ENCODE assay signal across 30 mouse cellular contexts in genomic region chr11:49114158-49114557, GRCm38 (mm10). TPM values are rescaled to one million over a fixed set of nuclear protein-coding genes. Genes with fewer than 3 reads are reported as not detected.
"Had no signal": no experiment of that assay in that cellular context is flagged by ENCODE, and none has a peak within 500 bp of the region (broad histone marks: within the 10 kb centered on the region; RNA-seq: fewer than 3 reads in every experiment).

No protein-coding gene starts in this region.

- H3K27me3 ChIP-seq: limb, embryonic 13.5 days; liver, embryonic 15.5 days; lung, embryonic 15.5 days; megakaryocyte, embryonic 14.5 days; midbrain, embryonic 13.5 days; neural tube, embryonic 13.5 days; stomach, embryonic 15.5 days had no signal

- H3K4me1 ChIP-seq: limb, embryonic 10.5 days; limb, embryonic 13.5 days; liver, embryonic 12.5 days; liver, embryonic 15.5 days; lung, embryonic 15.5 days; midbrain, embryonic 10.5 days; midbrain, embryonic 13.5 days; neural tube, embryonic 13.5 days; stomach, embryonic 15.5 days had no signal

- H3K9me3 ChIP-seq: kidney, embryonic 15.5 days; limb, embryonic 10.5 days; limb, embryonic 13.5 days; liver, embryonic 12.5 days; liver, embryonic 15.5 days; lung, embryonic 15.5 days; megakaryocyte, embryonic 14.5 days; midbrain, embryonic 10.5 days; midbrain, embryonic 13.5 days; neural tube, embryonic 13.5 days; stomach, embryonic 15.5 days had no signal

- H3K4me3 ChIP-seq: kidney, embryonic 15.5 days; limb, embryonic 10.5 days; limb, embryonic 13.5 days; liver, embryonic 12.5 days; liver, embryonic 15.5 days; lung, embryonic 15.5 days; megakaryocyte, embryonic 14.5 days; midbrain, embryonic 10.5 days; midbrain, embryonic 13.5 days; myocyte; neural tube, embryonic 13.5 days; stomach, embryonic 15.5 days had no signal

- H3K4me2 ChIP-seq: kidney, embryonic 15.5 days; limb, embryonic 13.5 days; liver, embryonic 12.5 days; liver, embryonic 15.5 days; lung, embryonic 15.5 days; midbrain, embryonic 13.5 days; neural tube, embryonic 13.5 days; stomach, embryonic 15.5 days had no signal

- H3K27ac ChIP-seq: kidney, embryonic 15.5 days; limb, embryonic 10.5 days; limb, embryonic 13.5 days; liver, embryonic 12.5 days; liver, embryonic 15.5 days; lung, embryonic 15.5 days; midbrain, embryonic 10.5 days; midbrain, embryonic 13.5 days; neural tube, embryonic 13.5 days; stomach, embryonic 15.5 days had no signal

- H3K9ac ChIP-seq: kidney, embryonic 15.5 days; limb, embryonic 13.5 days; liver, embryonic 12.5 days; liver, embryonic 15.5 days; lung, embryonic 15.5 days; midbrain, embryonic 13.5 days; neural tube, embryonic 13.5 days; stomach, embryonic 15.5 days had no signal

- ATAC-seq: liver, embryonic 12.5 days; midbrain, embryonic 13.5 days; midbrain, embryonic 16.5 days had no signal

- DNase-seq: kidney, postnatal 14 days; kidney, postnatal 4 days; liver; lung, adult 18-20 months; lung, postnatal 10 days; lung, postnatal 36 days; retina, postnatal 1 day; right cerebral cortex, postnatal 25 days; spleen, adult 18-20 months; thymus, postnatal 25 days had no signal

- H3K36me3 ChIP-seq: kidney, embryonic 15.5 days; limb, embryonic 10.5 days; limb, embryonic 13.5 days; liver, embryonic 12.5 days; liver, embryonic 15.5 days; lung, embryonic 15.5 days; midbrain, embryonic 10.5 days; midbrain, embryonic 13.5 days; neural tube, embryonic 13.5 days; stomach, embryonic 15.5 days had no signal

RNA-seq across cellular contexts. Expression of gene Olfr1396, which starts 0.5 kb away (rescaled TPM):
- total RNA-seq: layer of hippocampus, adult 18-20 months; layer of hippocampus, postnatal 25 days; left cerebral cortex, adult 18-20 months; left cerebral cortex, postnatal 25 days; monocyte, adult 5-6 weeks; neutrophil, adult 5-6 weeks had no signal
- polyA plus RNA-seq: kidney, embryonic 15.5 days; limb, embryonic 10.5 days; liver, embryonic 12.5 days; liver, embryonic 15.5 days; lung, embryonic 15.5 days; midbrain, embryonic 10.5 days; midbrain, embryonic 13.5 days; midbrain, embryonic 16.5 days; myocyte; neural tube, embryonic 13.5 days; stomach, embryonic 15.5 days had no signal

RNA-seq across cellular contexts. Expression of gene Olfr1395, which starts 27.9 kb away (rescaled TPM):
- total RNA-seq: layer of hippocampus, adult 18-20 months; layer of hippocampus, postnatal 25 days; left cerebral cortex, adult 18-20 months; left cerebral cortex, postnatal 25 days; monocyte, adult 5-6 weeks; neutrophil, adult 5-6 weeks had no signal
- polyA plus RNA-seq: kidney, embryonic 15.5 days; limb, embryonic 10.5 days; limb, embryonic 13.5 days; liver, embryonic 12.5 days; liver, embryonic 15.5 days; lung, embryonic 15.5 days; midbrain, embryonic 10.5 days; midbrain, embryonic 13.5 days; midbrain, embryonic 16.5 days; myocyte; neural tube, embryonic 13.5 days; stomach, embryonic 15.5 days; thymus, postnatal 0 days had no signal

RNA-seq across cellular contexts. Expression of gene Olfr1394, which starts 40.0 kb away (rescaled TPM):
- total RNA-seq: layer of hippocampus, adult 18-20 months; layer of hippocampus, postnatal 25 days; left cerebral cortex, adult 18-20 months; left cerebral cortex, postnatal 25 days; monocyte, adult 5-6 weeks; neutrophil, adult 5-6 weeks had no signal
- polyA plus RNA-seq: kidney, embryonic 15.5 days; limb, embryonic 10.5 days; limb, embryonic 13.5 days; liver, embryonic 12.5 days; liver, embryonic 15.5 days; lung, embryonic 15.5 days; midbrain, embryonic 10.5 days; midbrain, embryonic 13.5 days; midbrain, embryonic 16.5 days; myocyte; neural tube, embryonic 13.5 days; stomach, embryonic 15.5 days; thymus, postnatal 0 days had no signal

RNA-seq across cellular contexts. Expression of gene Tgtp2, which starts 50.2 kb away (rescaled TPM):
- total RNA-seq: layer of hippocampus, adult 18-20 months had no signal
- polyA plus RNA-seq: kidney, embryonic 15.5 days; limb, embryonic 10.5 days; limb, embryonic 13.5 days; midbrain, embryonic 10.5 days; midbrain, embryonic 13.5 days; midbrain, embryonic 16.5 days had no signal
